Mouse (Mus musculus): ENCODE data around the gene Lmod1. TPM values are rescaled to one million over a fixed set of nuclear protein-coding genes. Genes with fewer than 3 reads are reported as not detected.
A peak's percentile ranks its signal among the peaks of the same experiment; 100 is the strongest.

Lmod1 gene
- polyA plus RNA-seq, 1 experiment = 2.4 TPM

DNA sequence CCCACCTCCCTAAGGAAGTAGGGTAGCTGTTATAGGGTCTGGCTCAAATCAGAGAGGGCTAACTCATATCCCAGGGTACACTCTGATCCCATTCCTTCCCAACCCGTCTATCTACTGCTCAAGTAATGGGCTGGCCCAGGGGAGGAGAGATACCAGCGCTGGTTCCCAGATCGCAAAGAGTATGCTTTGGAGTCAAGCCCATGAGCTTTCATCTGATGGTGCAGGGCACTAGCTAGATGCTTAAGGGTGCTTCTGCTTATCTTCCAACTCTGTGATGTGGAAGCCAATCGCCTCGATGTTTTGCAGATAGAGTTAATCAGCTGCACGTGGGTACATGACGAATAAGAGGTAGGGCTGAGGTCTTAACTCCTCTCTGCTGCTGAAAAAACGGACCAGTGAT lies 43.0 kb downstream of the Lmod1 start:
- TF ChIP-seq POLR2A (IDR thresholded peaks at IDR 0.05; ENCODE audit: control insufficient read depth, extremely low read depth, insufficient read depth, low read length, poor library complexity) = no peak
- no peak for TF ChIP-seq CTCF (IDR thresholded peaks at IDR 0.05; ENCODE audit: borderline replicate concordance, control insufficient read depth, extremely low read depth, insufficient read depth, low read length, poor library complexity)
- DNase-seq = no peak
- Histone ChIP-seq H3K27me3 (ENCODE audit: control insufficient read depth, insufficient read depth, low read length) (no peaks in the 10 kb centered on the region), H3K36me3 (ENCODE audit: control insufficient read depth, insufficient read depth, low read length) (no peaks in the 10 kb centered on the region), H3K4me1 (replicated peaks; ENCODE audit: control insufficient read depth, insufficient read depth, low read length) (no peaks in the 10 kb centered on the region), H3K4me3 (ENCODE audit: control insufficient read depth, insufficient read depth, low read length) (no peak overlapping the region), H3K27ac (ENCODE audit: control insufficient read depth, insufficient read depth, low read length) (no peak overlapping the region)
- WGBS = 84% methylated on average over 8 of the region's 8 CpGs

- Histone ChIP-seq H3K27me3 (ENCODE audit: control insufficient read depth, insufficient read depth, low read length) (no peaks in the 10 kb centered on the region), H3K36me3 (ENCODE audit: control insufficient read depth, insufficient read depth, low read length) (no peaks in the 10 kb centered on the region), H3K4me3 (ENCODE audit: control insufficient read depth, insufficient read depth, low read length) (0 out of 2 replicates have a peak overlapping the region, but pooled peaks have one; percentile 3), H3K27ac (ENCODE audit: control insufficient read depth, insufficient read depth, low read length) (no peak overlapping the region), H3K4me1 (replicated peaks; ENCODE audit: control insufficient read depth, insufficient read depth, low read length) (no peaks in the 10 kb centered on the region)
- WGBS = 4% methylated on average over 20 of the region's 20 CpGs
- TF ChIP-seq CTCF (IDR thresholded peaks at IDR 0.05; ENCODE audit: borderline replicate concordance, control insufficient read depth, extremely low read depth, insufficient read depth, low read length, poor library complexity) (0 out of 2 replicates have a peak, but pooled peaks have one; percentile 53), POLR2A (IDR thresholded peaks at IDR 0.05; ENCODE audit: control insufficient read depth, extremely low read depth, insufficient read depth, low read length, poor library complexity) (no peak)
- peak; percentile 50 for DNase-seq
These were observed 43.6 kb downstream of the Lmod1 start for GRCm38 (mm10) chr1:135368245-135368644.

DNA sequence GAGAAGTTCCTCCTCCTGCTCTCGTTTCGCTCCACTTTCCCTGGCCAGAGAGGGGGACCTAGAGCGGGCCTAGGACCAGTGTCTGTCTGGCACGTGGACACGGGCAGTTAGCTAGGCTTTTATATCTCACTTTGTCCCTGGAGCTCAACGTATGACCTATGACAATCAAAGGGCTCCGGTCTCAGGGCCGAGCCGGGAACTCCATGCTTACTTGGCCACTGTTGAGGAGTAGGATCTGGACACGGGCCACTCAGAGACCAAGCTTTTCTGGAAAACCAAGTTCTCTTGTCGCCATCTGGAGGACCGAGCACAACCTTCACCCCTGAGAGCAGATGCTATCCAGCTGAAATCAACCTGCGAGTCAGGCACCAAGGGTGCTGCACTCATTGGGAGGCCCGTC lies 44.4 kb downstream of the Lmod1 start:
- H3K4me3 ChIP-seq (ENCODE audit: control insufficient read depth, insufficient read depth, low read length) = no peak overlapping the region
- no peak for DNase-seq
- 28% methylated on average over 14 of the region's 14 CpGs for WGBS

DNA sequence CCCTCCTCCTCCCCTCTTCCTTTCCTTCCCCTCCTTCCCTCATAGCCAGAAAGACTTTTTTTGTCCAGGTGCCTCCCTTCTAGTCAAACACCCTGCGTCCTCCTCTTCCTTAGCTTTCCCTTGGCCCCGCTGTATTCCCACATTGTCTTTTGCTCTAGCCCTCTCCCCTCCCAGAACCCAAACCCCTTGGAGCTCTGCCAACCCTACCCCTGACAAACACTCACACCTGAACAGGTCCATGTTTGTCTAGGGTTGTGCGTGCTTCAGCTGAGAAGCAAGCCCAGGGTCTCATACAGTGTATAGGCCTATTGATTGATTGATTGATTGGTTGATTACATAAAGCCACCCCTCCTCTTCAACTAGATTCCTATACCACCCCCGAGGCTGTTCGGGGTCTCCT lies 44.8 kb downstream of the Lmod1 start:
- DNase-seq = no peak
- H3K27me3 ChIP-seq (ENCODE audit: control insufficient read depth, insufficient read depth, low read length) = 0 out of 2 replicates have a peak, but pooled peaks cover under 1% of the 10 kb centered on the region
- no peak overlapping the region for H3K4me3 ChIP-seq (ENCODE audit: control insufficient read depth, insufficient read depth, low read length)
- H3K4me1 ChIP-seq (replicated peaks; ENCODE audit: control insufficient read depth, insufficient read depth, low read length) = no peaks in the 10 kb centered on the region
- H3K27ac ChIP-seq (ENCODE audit: control insufficient read depth, insufficient read depth, low read length) = no peak overlapping the region
- no peak for TF ChIP-seq POLR2A (IDR thresholded peaks at IDR 0.05; ENCODE audit: control insufficient read depth, extremely low read depth, insufficient read depth, low read length, poor library complexity)
- no peak for TF ChIP-seq CTCF (IDR thresholded peaks at IDR 0.05; ENCODE audit: borderline replicate concordance, control insufficient read depth, extremely low read depth, insufficient read depth, low read length, poor library complexity)
- WGBS = 90% methylated on average over 5 of the region's 5 CpGs
- H3K36me3 ChIP-seq (ENCODE audit: control insufficient read depth, insufficient read depth, low read length) = no peaks in the 10 kb centered on the region

More for the DNA sequence above, 44.4 kb downstream of the Lmod1 start:
- Histone ChIP-seq H3K27ac (ENCODE audit: control insufficient read depth, insufficient read depth, low read length) (no peak overlapping the region), H3K4me1 (replicated peaks; ENCODE audit: control insufficient read depth, insufficient read depth, low read length) (no peaks in the 10 kb centered on the region), H3K36me3 (ENCODE audit: control insufficient read depth, insufficient read depth, low read length) (no peaks in the 10 kb centered on the region), H3K27me3 (ENCODE audit: control insufficient read depth, insufficient read depth, low read length) (no peaks in the 10 kb centered on the region)
- TF ChIP-seq CTCF (IDR thresholded peaks at IDR 0.05; ENCODE audit: borderline replicate concordance, control insufficient read depth, extremely low read depth, insufficient read depth, low read length, poor library complexity) (no peak), POLR2A (IDR thresholded peaks at IDR 0.05; ENCODE audit: control insufficient read depth, extremely low read depth, insufficient read depth, low read length, poor library complexity) (no peak)

DNA sequence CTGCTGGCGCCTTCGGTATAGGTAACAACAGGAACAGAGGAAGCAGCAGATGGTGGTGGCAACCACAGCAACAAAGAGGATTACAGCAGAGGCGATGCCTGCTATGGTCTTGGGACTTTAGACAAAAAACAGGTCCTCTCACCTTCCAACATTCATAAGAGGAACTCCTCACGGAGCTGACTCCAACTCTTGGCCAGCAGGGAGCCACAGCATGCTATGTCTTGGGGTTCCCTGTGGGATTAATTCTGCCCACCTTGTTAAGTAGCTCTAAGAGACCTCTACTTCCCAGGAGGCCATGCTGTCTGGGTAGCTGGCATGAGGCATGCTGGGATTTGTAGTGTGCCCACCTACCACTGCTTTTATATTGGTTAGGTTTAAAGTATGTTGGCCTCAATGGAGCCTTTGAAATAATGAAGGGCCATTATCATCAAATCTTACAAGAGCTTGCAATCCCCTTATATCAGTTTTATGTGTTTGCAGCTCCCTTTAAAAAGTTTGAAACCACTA lies 48.6 kb downstream of the Lmod1 start:
- Histone ChIP-seq H3K4me3 (ENCODE audit: control insufficient read depth, insufficient read depth, low read length) (no peak overlapping the region), H3K36me3 (ENCODE audit: control insufficient read depth, insufficient read depth, low read length) (no peaks in the 10 kb centered on the region), H3K27ac (ENCODE audit: control insufficient read depth, insufficient read depth, low read length) (no peak overlapping the region), H3K27me3 (ENCODE audit: control insufficient read depth, insufficient read depth, low read length) (peaks cover 4% of the 10 kb centered on the region; the same call in 1 of the 2 replicates), H3K4me1 (replicated peaks; ENCODE audit: control insufficient read depth, insufficient read depth, low read length) (0 out of 2 replicates have a peak, but pooled peaks cover 2% of the 10 kb centered on the region)
- TF ChIP-seq POLR2A (IDR thresholded peaks at IDR 0.05; ENCODE audit: control insufficient read depth, extremely low read depth, insufficient read depth, low read length, poor library complexity) = no peak
- no peak for TF ChIP-seq CTCF (IDR thresholded peaks at IDR 0.05; ENCODE audit: borderline replicate concordance, control insufficient read depth, extremely low read depth, insufficient read depth, low read length, poor library complexity)
- 60% methylated on average over 4 of the region's 4 CpGs for WGBS
- DNase-seq = no peak

DNA sequence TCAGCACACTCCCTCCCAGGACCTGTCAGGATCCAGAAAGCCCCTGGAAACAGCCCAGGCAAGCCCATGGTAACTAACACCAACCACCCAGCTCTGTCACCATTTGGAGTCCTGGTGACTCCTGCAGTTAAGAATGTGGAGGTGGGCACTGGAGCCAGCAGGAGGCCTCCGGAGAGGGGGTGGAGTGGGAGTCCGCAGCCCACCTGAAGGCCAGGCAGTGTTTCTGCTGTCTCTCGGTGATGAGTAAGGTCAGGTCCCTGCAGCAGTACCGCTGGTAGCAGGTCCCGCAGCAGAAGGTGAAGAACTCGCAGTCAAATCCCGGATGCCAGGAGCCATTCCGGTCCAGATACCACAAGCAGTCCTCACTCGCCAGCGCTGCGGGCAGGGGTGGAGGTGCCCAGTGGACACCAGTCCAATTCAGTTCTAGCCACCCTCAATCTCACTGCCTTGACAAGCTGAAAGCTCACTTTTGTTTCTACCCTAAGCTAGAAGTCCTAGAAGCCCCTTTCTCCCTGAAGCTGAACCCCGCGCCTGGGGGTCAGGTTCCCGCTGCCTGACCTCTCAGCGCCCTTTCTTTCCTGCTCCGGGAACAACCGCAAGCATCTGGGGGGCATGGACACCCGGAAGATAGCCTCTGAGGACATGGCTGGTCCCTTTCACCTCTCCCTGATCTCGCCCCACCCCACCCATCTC lies 49.7 kb downstream of the Lmod1 start:
- Histone ChIP-seq H3K36me3 (ENCODE audit: control insufficient read depth, insufficient read depth, low read length) (no peaks in the 10 kb centered on the region), H3K27me3 (ENCODE audit: control insufficient read depth, insufficient read depth, low read length) (peaks cover 4% of the 10 kb centered on the region; the same call in 1 of the 2 replicates), H3K27ac (ENCODE audit: control insufficient read depth, insufficient read depth, low read length) (no peak overlapping the region), H3K4me1 (replicated peaks; ENCODE audit: control insufficient read depth, insufficient read depth, low read length) (0 out of 2 replicates have a peak, but pooled peaks cover 2% of the 10 kb centered on the region), H3K4me3 (ENCODE audit: control insufficient read depth, insufficient read depth, low read length) (peak overlapping the region; percentile 20; the same call in 1 of the 2 replicates)
- 0 out of 2 replicates have a peak, but pooled peaks have one; percentile 28 for TF ChIP-seq POLR2A (IDR thresholded peaks at IDR 0.05; ENCODE audit: control insufficient read depth, extremely low read depth, insufficient read depth, low read length, poor library complexity)
- TF ChIP-seq CTCF (IDR thresholded peaks at IDR 0.05; ENCODE audit: borderline replicate concordance, control insufficient read depth, extremely low read depth, insufficient read depth, low read length, poor library complexity) = no peak
- WGBS = 27% methylated on average over 19 of the region's 19 CpGs
- DNase-seq = no peak

Data from thymus, adult 2 months (tissue).